Mouse (Mus musculus): ENCODE data around the gene Prmt2. TPM values are rescaled to one million over a fixed set of nuclear protein-coding genes. Genes with fewer than 3 reads are reported as not detected.

The Prmt2 gene
- total RNA-seq (2023), result 10 to 100 TPM; 12.0 to 13.2 TPM

GRCm38 (mm10) chr10:76237341-76238225 is at the start of gene Prmt2:
Prmt2 (minus strand) TSS chr10:76237865.

GRCm38 (mm10) chr10:76253536-76253935 is 15.9 kb upstream of the Prmt2 start, which contains the start of gene S100b:
S100b (plus strand) TSS chr10:76253853.

Other genes with a start within 250 kb of the Prmt2 start
- 10 to 100 TPM; 24.5 to 29.7 TPM for gene Zfp280b, start 205.2 kb downstream of the Prmt2 start, total RNA-seq (2023)
- gene Slc5a4b, start 126.9 kb downstream of the Prmt2 start, total RNA-seq (2023), result not detected
- not detected for gene Slc5a4a, start 90.4 kb downstream of the Prmt2 start, total RNA-seq (2023)
- gene S100b, start 16.0 kb upstream of the Prmt2 start, total RNA-seq (2023), result not detected
- 1 to 10 TPM; 4.7 to 5.5 TPM for gene Dip2a, start 107.4 kb upstream of the Prmt2 start, total RNA-seq (2023)
- 10 to 100 TPM; 19.6 to 29.2 TPM for gene AC141477.1, start 202.6 kb upstream of the Prmt2 start, total RNA-seq (2023)
- gene Pcnt, start 204.9 kb upstream of the Prmt2 start, total RNA-seq (2023), result 10 to 100 TPM; 68.2 to 73.3 TPM
- gene 2610028H24Rik, start 211.2 kb upstream of the Prmt2 start, total RNA-seq (2023), result not detected
- 10 to 100 TPM; 66.1 to 75.6 TPM for gene Mcm3ap, start 231.1 kb upstream of the Prmt2 start, total RNA-seq (2023)
- 1 to 10 TPM; 1.5 to 1.9 TPM for gene Ybey, start 231.2 kb upstream of the Prmt2 start, total RNA-seq (2023)